Mouse (Mus musculus) cerebellum, adult 8-10 months (tissue): ENCODE results near the gene Sox5.

Experiments
- DNase-seq: peaks from one replicate; pipeline ENCODE4 v3.0.0; 2022

Sox5 gene

GRCm38 (mm10) chr6:144560211-144560610, 221.6 kb downstream of the Sox5 start:
- DNase-seq, result no peak

GRCm38 (mm10) chr6:144553476-144553875, 228.3 kb downstream of the Sox5 start:
- no peak for DNase-seq

- no peak for DNase-seq
Measured at GRCm38 (mm10) chr6:144548991-144549390, 232.8 kb downstream of the Sox5 start.

- DNase-seq, result no peak
Measured at GRCm38 (mm10) chr6:144547141-144547540, 234.6 kb downstream of the Sox5 start.

- DNase-seq, result no peak
Measured at GRCm38 (mm10) chr6:144545549-144545948, 236.2 kb downstream of the Sox5 start.

GRCm38 (mm10) chr6:144541316-144541715, 240.5 kb downstream of the Sox5 start:
- DNase-seq, result no peak

- DNase-seq, result no peak
Measured at GRCm38 (mm10) chr6:144539439-144540192, 242.2 kb downstream of the Sox5 start.

- no peak for DNase-seq
Measured at GRCm38 (mm10) chr6:144523479-144523878, 258.3 kb downstream of the Sox5 start.

- no peak for DNase-seq
Measured at GRCm38 (mm10) chr6:144518811-144519210, 263.0 kb downstream of the Sox5 start.

GRCm38 (mm10) chr6:144515905-144516304, 265.9 kb downstream of the Sox5 start:
- DNase-seq, result no peak

GRCm38 (mm10) chr6:144513761-144514160, 268.0 kb downstream of the Sox5 start:
- DNase-seq, result no peak

GRCm38 (mm10) chr6:144511925-144512324, 269.9 kb downstream of the Sox5 start:
- DNase-seq, result no peak

GRCm38 (mm10) chr6:144510147-144510546, 271.6 kb downstream of the Sox5 start:
- DNase-seq, result no peak

- no peak for DNase-seq
Measured at GRCm38 (mm10) chr6:144504197-144504551, 277.6 kb downstream of the Sox5 start.

GRCm38 (mm10) chr6:144503399-144504196, 278.2 kb downstream of the Sox5 start:
- no peak for DNase-seq

- DNase-seq, result no peak
Measured at GRCm38 (mm10) chr6:144501439-144501838, 280.3 kb downstream of the Sox5 start.

GRCm38 (mm10) chr6:144498177-144498576, 283.6 kb downstream of the Sox5 start:
- DNase-seq, result no peak

- no peak for DNase-seq
Measured at GRCm38 (mm10) chr6:144491761-144492415, 289.9 kb downstream of the Sox5 start.

- DNase-seq, result no peak
Measured at GRCm38 (mm10) chr6:144490896-144491295, 290.9 kb downstream of the Sox5 start.

- no peak for DNase-seq
Measured at GRCm38 (mm10) chr6:144485578-144485977, 296.2 kb downstream of the Sox5 start.

GRCm38 (mm10) chr6:144483166-144483565, 298.6 kb downstream of the Sox5 start:
- DNase-seq, result no peak

GRCm38 (mm10) chr6:144480648-144481528, 300.9 kb downstream of the Sox5 start:
- DNase-seq, result no peak

GRCm38 (mm10) chr6:144479861-144480260, 301.9 kb downstream of the Sox5 start:
- DNase-seq, result no peak
